Mouse (Mus musculus) CD8-positive naive resting alpha-beta T cell, adult 2 months (primary cell): ENCODE results near the gene Dnajc25.

Experiments used
- DNase-seq, 2 experiments: peaks; one replicate each; pipeline ENCODE4 v3.0.0; 2022; ENCODE audit warnings: low read depth in 2 of 2, low spot score in 2 of 2

The Dnajc25 gene

DNA sequence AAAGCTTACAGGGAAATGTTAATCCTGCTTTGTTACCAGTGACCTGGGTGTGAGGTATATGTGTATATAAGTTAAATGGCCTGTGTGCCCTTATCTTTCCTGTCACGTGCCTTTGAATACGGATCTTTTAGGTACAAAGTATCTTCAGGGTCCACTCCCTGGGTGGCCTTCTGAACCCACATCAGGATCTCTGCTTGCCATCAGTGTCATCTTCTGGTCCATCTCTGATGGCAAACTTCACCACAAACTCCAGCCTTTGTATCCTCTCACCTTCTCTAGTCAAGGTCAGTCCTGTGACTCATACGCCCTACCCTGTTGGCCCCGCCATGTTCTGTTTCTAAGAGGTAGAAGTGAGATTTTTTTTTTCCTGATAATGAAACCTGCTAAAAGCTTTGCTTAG lies at the start of gene Dnajc25:
Gene Dnajc25, plus strand, starts transcription at position 301 of the 400 bp plus-strand sequence.
- DNase-seq: no peak

DNA sequence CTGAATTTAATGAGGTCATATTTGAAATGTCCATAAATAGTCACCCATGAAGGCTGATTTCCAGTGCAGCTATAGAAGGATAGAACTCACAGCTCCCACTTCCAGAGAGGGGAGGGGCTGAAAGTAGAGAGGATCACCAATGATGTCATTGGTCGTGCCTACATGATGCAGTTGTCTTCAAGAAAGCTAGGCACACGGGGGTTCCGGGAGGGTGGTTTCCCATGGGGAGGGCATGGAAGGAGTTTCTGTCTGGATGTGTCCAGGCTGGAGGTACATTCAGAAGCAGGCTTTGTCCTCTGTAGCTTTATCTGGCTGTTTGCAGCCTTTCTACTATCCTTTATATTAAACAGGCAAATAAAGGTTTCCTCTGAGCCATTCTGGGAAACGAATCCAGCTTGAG lies 46.5 kb upstream of the Dnajc25 start:
- DNase-seq: no peak

DNA sequence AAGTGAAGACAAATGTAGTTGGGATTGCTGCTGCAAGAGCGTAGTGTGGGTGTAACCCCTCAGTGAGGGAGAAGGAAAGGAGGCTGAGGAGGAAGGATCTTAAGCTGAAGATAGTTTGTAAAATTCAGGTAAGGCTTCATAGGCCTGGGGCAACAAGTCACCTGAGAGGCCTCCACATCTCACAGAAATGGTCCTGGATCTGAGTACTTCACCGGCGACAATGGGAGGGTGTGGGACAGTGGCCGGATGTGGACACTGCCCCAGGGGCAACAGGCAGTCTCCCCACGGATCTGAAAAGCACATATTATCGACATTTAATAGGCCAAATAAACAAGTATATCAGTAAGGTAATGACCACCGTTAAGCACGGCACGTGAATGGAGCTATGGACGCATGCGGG lies 42.2 kb upstream of the Dnajc25 start:
- DNase-seq: no peak

DNA sequence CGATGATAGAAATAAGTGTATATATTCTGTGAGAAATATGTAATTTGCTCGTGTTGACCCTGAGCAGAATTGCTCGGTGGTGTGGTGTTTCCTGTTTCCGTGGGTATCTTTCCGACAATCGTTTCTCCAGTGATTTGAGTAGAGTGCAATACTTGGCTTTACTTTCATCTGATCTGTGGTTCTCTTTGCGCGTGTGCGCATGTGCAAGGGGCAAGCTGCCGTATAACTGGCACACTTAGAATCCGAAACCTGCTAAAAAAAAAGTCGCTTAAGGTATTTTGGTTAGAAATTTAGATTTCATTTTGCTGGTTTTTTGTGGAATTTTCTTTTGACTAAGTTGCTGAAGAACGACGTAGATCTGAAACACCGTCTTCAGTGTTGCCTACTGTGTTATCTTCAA lies 33.1 kb upstream of the Dnajc25 start:
- DNase-seq: no peak

DNA sequence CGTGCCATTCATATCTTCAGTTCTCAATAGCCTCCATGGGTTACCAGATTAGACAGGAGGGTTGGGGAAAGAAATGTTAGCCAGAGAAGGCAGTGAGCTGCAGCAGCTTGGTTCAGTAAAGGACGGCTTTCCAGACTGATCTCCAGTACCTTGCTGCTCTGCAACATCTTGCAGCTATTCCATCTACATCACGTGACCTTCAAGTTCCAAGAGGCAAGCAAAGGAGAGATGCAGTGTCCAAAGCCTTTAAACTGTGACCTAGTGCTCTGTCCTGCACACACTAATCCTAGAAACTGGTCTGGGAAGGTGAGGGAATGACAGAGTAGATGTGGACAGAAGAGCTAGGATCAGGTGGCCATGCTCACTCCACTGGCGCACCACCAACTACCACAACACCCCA lies 31.6 kb upstream of the Dnajc25 start:
- no peak for DNase-seq

DNA sequence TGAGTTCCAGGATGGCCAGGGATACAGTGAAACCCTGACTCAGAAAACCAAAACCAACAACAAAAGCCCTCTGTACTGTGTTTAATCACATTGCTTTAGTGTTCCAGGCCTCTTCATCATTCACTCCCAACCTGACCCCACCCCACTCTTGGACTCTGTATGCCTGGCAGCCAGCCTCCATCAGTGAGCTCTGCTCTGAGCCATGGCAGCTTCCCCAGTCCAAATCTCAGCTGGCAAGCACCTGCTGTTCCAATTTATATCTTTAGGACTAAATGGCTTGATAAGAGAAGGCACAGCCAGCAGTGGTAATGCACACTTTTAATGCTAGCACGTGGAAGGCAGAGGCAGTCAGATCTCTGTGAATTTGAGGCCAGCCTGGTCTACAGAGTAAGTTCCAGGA lies 29.7 kb upstream of the Dnajc25 start:
- DNase-seq: no peak

DNA sequence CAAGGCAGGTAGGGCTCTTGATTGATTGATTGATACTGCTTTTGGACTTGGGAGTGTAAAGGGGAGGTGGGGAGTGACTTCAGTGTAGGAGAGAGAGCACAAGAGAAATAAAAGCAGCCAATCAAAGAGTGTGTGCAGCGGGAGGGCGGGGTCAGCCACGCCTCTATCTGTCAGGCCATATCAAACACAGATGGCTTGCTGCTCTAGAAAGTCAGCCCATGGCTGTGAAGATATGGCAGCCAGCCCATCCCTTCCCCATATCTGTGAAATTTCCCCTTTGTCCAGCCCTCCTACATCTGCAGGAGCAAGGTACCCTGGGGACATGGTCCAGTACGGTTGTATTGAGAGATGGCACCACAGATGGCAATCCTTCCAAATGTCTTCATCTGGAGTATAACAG lies 24.2 kb upstream of the Dnajc25 start:
- no peak for DNase-seq

DNA sequence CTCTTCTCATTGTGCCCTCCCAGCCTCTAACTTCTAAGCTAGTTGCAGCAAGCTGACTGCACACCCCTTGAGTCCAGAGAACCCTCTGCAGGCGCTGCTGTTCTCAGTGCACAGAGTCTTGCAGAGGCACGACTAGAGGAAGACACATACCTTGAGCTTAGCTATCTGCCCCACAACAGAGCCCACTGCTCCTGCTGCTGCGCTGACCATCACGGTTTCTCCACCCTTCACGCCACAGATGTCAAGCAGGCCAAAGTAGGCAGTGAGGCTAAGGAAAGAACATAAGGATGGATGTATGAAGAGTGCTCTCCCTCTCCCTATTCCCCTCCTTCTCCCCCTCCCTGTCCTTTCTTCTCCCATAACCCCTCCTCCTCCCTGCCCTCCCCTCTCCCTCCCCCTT lies 19.2 kb upstream of the Dnajc25 start:
- DNase-seq: no peak

DNA sequence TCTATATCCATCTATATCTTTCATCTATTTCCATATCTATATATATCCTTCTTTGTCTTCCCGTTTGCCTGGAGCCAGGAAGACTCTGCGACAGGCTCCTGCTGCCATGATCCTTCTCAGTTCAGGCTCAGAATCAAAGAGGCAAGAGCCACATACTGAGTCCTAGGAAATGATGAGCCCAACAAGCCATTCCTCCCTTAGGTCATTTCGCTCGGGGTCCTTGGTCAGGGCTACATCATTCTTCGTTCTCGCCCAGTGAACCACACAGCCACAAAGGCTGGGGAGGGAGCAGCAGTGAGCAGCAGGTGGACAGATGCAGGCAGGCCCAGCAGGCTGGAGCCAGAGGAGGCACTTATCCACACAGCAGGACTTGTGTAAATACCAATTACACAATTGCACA lies 13.4 kb upstream of the Dnajc25 start:
- DNase-seq: no peak

DNA sequence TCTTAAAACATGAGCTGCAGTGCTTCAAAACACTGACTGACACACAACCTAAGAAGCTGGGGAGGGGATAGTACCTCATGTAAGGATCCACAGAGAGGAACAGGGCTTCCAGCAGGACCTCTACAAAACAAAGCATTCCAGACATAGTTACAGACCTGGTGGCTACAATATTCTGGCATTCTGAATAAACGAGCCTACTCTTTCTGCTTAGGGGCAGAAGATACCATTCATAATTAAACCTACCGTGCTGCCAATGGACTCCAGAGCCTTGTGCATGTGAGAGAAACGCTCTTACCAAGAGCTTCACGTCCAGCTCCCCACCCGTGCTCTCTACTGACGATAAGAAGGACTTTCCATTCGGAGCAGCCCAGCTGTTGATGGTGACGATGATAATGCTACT lies 12.1 kb upstream of the Dnajc25 start:
- DNase-seq: no peak

DNA sequence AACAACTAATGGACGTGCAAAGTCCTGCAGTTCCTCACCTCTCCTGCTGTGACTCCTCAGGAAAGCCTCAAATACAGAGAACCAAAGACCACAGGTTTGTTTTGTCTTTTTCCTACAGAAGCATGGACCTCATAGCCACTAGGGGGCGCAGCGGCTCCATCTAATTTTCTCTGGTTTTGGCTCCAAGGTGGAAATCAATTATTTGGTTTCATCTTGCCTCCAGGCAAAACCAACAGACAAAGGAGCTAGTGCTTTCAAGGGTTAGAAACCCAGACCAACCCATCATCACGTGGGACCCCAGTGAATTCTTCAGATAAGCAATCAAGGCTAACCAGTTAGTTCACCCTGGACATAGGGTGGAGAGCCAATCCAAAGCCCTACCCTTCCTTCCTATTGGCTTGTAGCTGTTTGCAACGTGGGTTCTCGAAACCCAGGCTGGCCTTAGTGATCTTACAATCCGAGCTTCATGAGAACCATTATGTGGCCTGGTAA lies 9.7 kb upstream of the Dnajc25 start:
- peak; percentile 82 to 90 for DNase-seq

DNA sequence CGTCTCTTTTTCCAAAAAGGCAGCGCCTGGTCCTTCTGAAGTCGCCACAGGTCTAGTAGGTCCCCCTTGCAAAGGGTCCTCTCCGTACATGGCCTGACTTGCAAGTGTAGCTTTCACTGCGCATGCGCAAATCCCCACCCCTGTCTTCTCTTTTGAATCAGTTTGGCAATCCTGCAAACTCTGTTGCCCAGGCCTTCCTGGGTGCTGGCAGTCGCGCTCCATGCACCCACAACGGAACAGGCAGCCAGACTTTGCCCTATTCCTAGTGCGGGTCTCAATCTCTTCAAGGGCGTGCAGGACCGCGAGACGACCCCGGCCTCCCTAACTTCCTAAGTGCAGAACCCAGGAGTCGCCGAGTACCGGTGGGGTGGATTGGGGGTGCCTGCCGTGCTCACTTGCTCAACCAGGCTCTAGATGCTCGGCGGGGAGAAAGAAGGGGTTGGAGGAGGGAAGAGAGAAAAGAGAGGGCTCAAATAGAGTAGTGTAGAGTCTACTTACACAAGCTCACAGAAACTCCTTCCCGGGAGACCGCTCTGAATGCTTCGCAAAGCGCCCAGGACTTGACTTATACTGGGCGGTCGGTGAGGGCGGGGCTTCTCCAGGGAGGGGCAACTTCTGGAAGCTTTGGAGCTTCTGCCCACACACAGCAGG lies 8.2 kb upstream of the Dnajc25 start, which contains the start of gene Ptgr1:
Gene Ptgr1, minus strand, starts transcription at position 580 of the 651 bp plus-strand sequence.
- peak; percentile 55 to 66 for DNase-seq

DNA sequence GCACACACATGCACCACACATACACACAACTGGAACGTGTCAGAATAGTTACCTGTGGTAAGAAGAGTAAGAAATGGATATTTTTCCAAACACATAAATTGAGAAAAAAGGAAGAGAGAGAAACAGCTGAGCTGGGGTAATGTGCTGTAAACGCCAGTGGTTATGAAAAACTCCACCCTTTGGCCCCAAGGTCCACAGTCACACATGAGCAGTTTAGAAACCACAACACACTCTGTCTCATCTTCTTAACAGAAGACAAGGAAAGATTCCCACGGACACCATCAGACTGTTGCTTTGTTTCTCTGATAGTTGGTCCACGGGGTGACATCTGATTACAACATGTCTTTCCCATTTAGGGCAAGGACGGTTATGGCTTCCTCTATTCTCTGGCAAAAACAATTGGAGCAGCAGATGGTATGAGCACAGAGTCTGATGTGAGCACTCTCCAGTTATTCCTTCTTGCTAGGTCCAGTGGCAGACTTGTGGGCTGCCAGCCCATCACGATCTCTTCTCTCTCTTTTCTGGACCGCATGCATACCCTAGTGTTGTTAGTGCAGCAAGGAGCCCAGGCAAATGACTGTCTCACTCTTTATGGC lies 5.5 kb upstream of the Dnajc25 start:
- no peak for DNase-seq

DNA sequence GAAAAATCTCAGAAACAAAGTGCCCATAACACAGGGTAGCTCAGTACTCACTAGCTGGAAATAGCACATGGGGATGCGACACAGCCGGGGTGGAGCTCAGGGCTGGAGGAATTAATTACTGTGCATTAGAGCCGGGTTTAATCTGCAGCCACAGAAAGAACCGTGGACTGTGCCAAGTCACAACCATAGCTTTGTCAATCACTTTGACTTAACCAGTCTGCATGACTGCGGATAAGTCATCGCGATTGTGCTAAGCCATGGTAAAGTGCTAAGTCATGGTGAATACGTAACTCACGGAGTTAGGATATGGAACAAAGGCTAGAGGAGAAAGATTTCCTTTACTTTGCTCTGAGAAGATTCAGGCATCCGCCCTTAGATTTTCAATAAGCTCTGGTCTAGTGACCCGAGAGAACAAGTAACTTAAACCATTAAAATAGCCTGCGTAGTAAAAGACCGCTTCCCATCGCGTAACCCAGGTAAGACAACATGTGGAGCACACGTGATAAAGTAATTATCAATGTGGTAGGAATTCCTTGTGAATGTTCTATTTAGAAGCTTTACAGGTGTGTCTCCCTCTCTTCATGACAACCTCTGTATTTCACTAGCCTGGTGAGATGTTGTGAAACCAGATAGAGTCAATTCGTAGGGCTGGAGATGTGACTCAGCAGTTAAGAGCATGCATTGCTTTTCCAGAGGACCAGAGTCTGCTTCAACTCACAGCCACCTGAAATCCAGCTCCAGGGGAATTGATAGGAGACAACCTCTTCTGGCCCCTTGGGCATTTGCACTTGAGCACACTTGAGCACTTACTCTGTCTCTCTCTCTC lies 4.0 kb upstream of the Dnajc25 start:
- no peak for DNase-seq

DNA sequence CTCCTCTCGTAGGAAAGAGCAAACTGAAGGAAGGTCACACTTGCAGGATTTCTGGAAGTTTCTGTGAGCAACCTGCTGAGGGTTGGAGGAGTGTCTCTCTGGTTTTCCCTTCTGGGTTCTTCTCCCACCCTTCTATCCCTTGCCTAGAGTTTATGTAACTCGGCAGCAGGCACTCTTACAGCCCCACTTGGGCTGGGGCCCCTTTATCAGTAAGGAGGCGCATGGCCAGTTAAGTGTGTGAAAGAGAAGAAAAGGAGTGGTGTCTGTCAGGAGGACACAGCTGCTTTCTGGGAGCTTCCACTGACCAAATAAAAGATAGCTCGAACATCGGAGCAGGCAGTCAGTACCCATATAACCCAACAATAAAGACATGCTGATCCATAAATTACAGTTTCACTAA lies 2.7 kb upstream of the Dnajc25 start:
- DNase-seq: no peak

DNA sequence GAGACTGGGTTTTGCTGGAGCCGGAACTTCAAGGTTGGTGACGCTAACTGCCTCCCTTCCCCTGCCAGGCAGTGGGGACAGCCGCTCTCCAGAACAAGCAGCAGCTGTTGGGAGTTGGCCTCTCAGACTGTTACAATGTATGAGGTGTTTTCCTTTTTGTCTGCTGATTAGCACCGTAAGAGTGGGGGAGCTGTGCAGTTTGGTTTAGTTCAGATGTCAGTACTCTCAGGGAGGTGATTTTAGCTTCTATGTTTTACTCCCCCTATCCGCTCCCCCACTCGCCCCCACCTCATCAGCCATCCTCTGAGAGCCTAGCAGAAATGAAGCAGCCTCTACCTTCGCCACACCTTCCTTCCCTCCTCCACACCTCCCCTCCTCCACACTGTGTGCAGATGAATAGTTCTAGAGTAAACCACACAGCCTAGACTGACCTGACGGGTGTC lies 410 bp downstream of the Dnajc25 start:
- DNase-seq: no peak

DNA sequence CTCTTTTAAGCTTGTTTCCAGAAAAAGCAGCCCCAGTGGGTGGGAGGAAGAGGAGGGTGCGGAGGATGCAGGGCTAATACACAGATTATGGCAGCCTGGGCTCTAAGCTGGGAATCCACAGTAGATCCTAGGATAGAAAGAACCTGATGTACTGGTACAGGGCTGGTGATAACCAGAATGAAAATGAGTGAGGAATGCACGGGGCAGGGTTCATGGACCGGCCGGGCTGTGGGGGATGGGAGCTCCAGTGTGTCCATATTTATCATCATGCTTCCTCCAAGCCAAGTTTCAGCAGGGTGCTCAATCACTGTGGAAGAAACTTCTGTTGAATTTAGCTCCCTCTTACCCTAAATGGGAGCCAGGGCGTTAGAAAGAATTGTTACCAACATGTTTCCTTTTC lies 2.2 kb downstream of the Dnajc25 start:
- DNase-seq: no peak

DNA sequence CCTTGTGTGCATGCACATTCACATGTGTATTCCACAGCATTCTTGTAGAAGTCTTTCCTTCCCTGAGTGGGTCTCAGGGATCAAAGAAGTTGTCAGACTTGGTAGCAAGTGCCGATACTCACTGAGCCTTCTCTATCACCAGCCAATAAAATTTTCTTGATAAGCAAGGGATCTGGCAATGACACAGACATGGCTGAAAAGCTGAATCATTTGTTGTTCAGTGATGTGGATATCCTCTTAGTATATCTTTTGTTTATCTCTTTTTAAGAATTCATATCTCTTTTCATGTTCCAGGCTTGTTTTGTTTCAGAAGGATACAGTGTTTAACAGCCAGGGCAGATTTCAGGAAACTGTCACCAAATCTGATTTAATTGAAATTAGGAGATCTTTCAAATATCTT lies 3.8 kb downstream of the Dnajc25 start:
- DNase-seq: no peak

DNA sequence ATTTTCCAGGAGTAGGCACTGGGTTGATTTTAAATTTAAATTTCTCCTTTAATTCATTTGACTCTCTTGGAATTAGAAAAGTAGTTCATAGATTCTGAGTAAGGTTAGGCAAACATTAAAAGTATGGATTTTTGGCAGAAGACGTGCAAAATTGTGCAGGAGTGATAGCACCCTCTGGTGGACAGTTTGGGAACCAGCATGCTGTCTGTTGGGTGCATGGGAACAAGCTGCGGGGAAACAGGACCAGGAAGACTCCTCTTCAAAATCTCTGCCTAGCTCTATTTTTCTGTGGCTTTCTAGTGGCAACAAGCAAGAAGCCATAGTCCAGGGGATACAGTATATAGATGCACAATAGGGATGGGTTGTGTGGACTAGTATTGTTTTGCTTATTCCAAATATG lies 4.8 kb downstream of the Dnajc25 start:
- DNase-seq: peak; percentile 61 to 73

DNA sequence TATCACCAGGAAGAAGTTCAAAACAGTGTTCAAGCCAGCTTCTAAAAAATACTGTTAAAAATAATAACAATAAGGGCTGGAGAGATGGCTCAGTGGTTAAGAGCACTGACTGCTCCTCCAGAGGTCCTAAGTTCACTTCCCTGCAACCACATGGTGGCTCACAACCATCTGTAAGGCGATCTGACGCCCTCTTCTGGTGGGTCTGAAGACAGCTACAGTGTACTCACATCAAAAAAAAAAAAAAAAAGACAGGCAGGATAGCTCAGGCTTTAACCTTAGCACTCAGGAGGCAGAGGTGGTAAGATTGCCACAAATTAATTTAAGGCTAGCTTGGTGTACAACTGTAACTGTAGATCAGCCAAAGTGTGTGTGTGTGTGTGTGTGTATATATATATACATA lies 5.8 kb downstream of the Dnajc25 start:
- DNase-seq: peak; percentile 36 to 68

DNA sequence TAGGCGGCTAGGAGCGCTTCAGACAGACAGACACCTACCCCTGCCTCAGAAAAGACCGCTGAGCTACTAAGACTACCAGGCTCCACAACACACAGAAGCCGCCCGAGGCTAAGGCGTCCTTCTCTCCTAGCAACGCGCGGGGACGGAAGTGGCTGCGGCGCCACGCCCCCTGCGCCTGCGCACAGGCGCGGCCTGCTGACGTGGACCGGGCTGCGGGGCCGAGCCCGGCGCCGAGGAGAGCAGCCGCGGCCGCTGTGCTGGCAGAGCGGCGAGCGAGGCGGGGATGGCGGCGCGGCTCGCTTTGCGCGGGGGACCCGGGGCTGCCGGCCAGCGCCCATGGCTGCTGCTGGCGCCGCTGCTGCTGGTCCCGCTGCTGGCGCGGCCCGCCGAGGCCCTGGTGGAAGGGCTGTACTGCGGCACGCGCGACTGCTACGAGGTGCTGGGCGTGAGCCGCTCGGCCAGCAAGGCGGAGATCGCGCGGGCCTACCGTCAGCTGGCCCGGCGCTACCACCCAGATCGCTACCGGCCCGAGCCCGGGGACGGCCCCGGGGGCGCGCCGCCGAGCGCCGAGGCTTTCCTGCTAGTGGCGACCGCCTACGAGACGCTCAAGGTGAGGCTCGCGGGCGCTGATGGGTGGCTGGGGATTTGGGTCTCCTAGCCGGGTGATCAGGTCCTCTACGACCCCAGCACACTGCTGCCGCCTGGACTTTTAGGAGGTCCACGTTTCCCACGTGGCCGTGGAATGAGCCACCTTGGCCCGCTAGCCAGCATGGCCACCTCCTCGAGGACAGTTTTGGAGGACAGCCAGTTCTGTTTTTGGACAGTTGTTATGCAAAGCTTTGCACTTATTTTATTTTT lies 8.3 kb downstream of the Dnajc25 start, which contains the start of gene Gm20503:
Gene Gm20503, plus strand, starts transcription at position 263 of the 858 bp plus-strand sequence.
- peak; percentile 88 to 89 for DNase-seq
